Mouse (Mus musculus): ENCODE results near the gene Irf2bp2.

DNA sequence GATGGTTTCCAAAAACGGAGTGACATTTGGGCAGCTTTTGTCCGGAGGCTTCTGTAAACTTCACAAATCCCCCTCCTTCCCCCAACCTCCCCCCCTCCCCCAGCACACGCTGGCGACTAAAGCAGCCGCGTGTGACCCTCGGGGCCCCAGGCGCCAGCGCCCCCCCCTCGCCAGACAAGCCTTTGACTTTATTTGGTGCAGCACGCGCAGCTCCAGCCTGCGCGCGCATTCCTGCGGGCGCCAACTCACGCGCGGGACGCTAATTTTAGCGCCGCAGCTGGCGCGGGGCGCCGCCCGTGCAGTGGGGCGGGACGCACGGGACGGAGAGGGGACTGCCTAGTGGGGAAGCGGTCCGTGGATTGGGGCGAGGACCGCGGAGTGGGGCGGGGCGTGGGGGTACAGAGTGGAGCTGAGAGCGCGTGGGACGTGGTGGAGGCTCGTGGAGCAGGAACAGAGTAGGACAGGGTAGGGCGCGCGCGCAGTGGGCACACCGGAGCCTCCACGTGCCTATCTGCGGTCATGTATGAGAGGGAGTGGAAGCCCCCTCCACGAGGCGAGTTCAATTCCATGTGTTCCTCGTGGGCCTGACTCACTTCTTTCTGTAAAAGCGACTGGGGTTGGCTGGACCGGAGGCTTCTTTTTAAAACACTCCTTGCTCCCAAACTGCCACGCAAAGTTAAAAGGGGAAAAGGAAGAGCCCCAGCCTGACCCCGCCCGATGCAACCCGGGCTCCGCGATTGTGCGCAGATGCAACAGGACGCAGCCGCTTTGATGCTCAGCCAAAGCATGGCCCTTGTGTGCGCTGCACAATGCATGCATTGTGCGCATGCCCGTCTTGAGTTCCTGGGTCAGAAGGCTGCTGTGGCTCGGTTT, 9.6 kb downstream of the Irf2bp2 start:
- TF ChIP-seq CTCF (IDR thresholded peaks at IDR 0.05; ENCODE audit: borderline replicate concordance, extremely low read depth, insufficient read depth, insufficient read length) (no peak), POLR2A (IDR thresholded peaks at IDR 0.05; ENCODE audit: borderline replicate concordance, extremely low read depth, insufficient read depth, insufficient read length, poor library complexity, severe bottlenecking) (no peak)
